Mouse (Mus musculus) G1E (cell line): ENCODE measurements at regions not wholly inside any gene's neighbourhood (a gene's known extent, or its start where the extent isn't known, plus 50 kb on each side); places are given as distances from the start of the nearest gene placed in this dataset.

Experiments
- CTCF ChIP-seq: IDR thresholded peaks from 2 replicates; pipeline ENCODE4 v1.5.1; 2012; ENCODE audit warnings: low read depth, low read length, inconsistent platforms, mixed read lengths
- GATA2 ChIP-seq: IDR thresholded peaks from 2 replicates; pipeline ENCODE4 v1.6.1; 2012; ENCODE audit warnings: low read depth, low read length, inconsistent platforms, borderline replicate concordance
- TAL1 ChIP-seq: conservative IDR thresholded peaks from 2 replicates; pipeline ENCODE4 v1.6.1; 2012; ENCODE audit warnings: low read depth, low read length, inconsistent platforms, mixed read lengths

DNA sequence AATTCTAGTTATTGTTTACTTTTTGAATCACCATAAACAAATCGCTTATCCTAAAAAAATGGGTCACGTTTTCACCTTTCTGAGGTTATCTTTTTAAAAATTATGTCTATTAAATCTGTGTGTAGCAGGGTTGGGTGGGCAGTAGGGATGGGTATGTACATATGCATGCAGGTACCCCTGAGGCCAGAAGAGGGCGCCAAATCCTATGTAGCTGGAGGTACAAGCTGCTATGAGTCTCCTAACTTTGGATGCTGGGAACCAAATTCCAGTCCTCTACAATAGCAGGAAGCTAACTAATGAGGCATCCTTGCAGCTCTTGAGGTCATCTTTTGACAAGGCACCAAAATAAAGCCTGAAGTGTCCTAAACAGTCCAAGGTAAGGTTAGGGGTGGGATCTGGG lies 714.8 kb upstream of the Sox9 start:
- no peak for TF ChIP-seq CTCF
- no peak for TF ChIP-seq GATA2
- TF ChIP-seq TAL1: no peak
